Mouse (Mus musculus) forebrain, embryonic 15.5 days (tissue): ENCODE data around the gene Psmb5. TPM values are rescaled to one million over a fixed set of nuclear protein-coding genes. Genes with fewer than 3 reads are reported as not detected.

ENCODE experiments used
- ATAC-seq: fragments of 200-750 bp; cut with Nextera tagmentation; replicated peaks from 2 replicates; pipeline ENCODE4 v1.8.0; 2017; ENCODE audit warnings: mild to moderate bottlenecking, moderate TSS enrichment, moderate library complexity
- H3K27ac ChIP-seq: fragments of 300-500 bp; sonication (generic); replicated peaks from 2 replicates; pipeline ENCODE4 v1.5.1; 2015; ENCODE audit warnings: mild to moderate bottlenecking, inconsistent platforms
- H3K27me3 ChIP-seq: fragments of 300-500 bp; sonication (generic); 2 replicates; pipeline ENCODE4 v1.6.1; 2015; ENCODE audit warnings: inconsistent platforms
- H3K36me3 ChIP-seq: fragments of 300-500 bp; sonication (generic); 2 replicates; pipeline ENCODE4 v1.6.1; 2015; ENCODE audit warnings: mild to moderate bottlenecking, inconsistent platforms
- H3K4me1 ChIP-seq: fragments of 300-500 bp; sonication (generic); 2 replicates; pipeline ENCODE4 v1.6.1; 2015; ENCODE audit warnings: inconsistent platforms
- H3K4me2 ChIP-seq: fragments of 300-500 bp; sonication (generic); replicated peaks from 2 replicates; pipeline ENCODE4 v1.6.1; 2015; ENCODE audit warnings: mild to moderate bottlenecking, inconsistent platforms
- H3K4me3 ChIP-seq: fragments of 300-500 bp; sonication (generic); 2 replicates; pipeline ENCODE4 v1.5.1; 2015; ENCODE audit warnings: mild to moderate bottlenecking, inconsistent platforms
- H3K9ac ChIP-seq: fragments of 300-500 bp; sonication (generic); replicated peaks from 2 replicates; pipeline ENCODE4 v1.6.1; 2015; ENCODE audit warnings: mild to moderate bottlenecking, inconsistent platforms
- H3K9me3 ChIP-seq: fragments of 300-500 bp; sonication (generic); 2 replicates; pipeline ENCODE4 v1.6.1; 2016; ENCODE audit warnings: inconsistent platforms
- WGBS: fragments of 180-500 bp; shearing (Covaris S2); methylation state at CpG from one replicate; pipeline ENCODE4 v1.1.7; 2015; ENCODE audit warnings: mixed read lengths; 5-methylcytosine and 5-hydroxymethylcytosine counted together
- polyA plus RNA-seq: library from polyadenylated mRNA; unstranded; fragments of >200 nt; fragmentation: Nextera tagmentation; extraction: Ambion mirVana; gene quantifications from 2 replicates; pipeline ENCODE4 v1.2.1, GENCODE M21; 2015

Psmb5 gene
- polyA plus RNA-seq, 1 experiment from 2014 or later: 430 TPM

DNA sequence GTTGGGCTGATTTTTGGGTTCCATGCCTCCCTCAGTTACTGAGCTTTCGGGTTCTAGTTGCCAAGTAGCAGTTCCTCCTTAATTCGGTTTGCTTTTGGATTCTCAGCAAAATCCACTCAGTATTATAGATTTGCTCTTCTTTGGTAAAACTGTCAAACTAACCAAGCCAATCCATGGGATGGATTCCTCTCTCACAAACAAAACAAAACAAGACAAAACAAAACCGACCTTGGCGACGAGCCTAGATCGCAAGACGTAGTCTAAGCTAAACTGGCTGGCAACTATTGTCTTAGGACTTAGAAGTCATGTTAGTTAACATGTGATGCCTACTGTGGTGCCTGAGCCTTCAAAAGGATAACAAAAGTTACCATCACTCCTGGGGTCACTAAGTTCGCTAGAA lies 14.1 kb downstream of the Psmb5 start:
- H3K4me1 ChIP-seq: peaks cover 24% of the 10 kb centered on the region
- H3K36me3 ChIP-seq: no peaks in the 10 kb centered on the region
- no peak for ATAC-seq
- peak overlapping the region; percentile 60 for H3K4me3 ChIP-seq
- 78% methylated on average over 8 of the region's 8 CpGs for WGBS
- H3K9me3 ChIP-seq: no peaks in the 10 kb centered on the region
- peak overlapping the region; percentile 43 for H3K4me2 ChIP-seq
- H3K27ac ChIP-seq: peak overlapping the region; percentile 96
- 0 out of 2 replicates have a peak overlapping the region, but pooled peaks have one; percentile 75 for H3K9ac ChIP-seq
- no peaks in the 10 kb centered on the region for H3K27me3 ChIP-seq

- Histone ChIP-seq H3K4me3 (peak overlapping the region; percentile 60), H3K27ac (peak overlapping the region; percentile 96), H3K4me2 (peak overlapping the region; percentile 43), H3K4me1 (peaks cover 24% of the 10 kb centered on the region), H3K9me3 (no peaks in the 10 kb centered on the region), H3K36me3 (no peaks in the 10 kb centered on the region), H3K9ac (peak overlapping the region; percentile 75), H3K27me3 (no peaks in the 10 kb centered on the region)
- ATAC-seq: peak; percentile 99
- WGBS: under 1% methylated on average over 46 of the region's 46 CpGs
Measured at GRCm38 (mm10) chr14:54603038-54603654, 14.7 kb downstream of the Psmb5 start.

DNA sequence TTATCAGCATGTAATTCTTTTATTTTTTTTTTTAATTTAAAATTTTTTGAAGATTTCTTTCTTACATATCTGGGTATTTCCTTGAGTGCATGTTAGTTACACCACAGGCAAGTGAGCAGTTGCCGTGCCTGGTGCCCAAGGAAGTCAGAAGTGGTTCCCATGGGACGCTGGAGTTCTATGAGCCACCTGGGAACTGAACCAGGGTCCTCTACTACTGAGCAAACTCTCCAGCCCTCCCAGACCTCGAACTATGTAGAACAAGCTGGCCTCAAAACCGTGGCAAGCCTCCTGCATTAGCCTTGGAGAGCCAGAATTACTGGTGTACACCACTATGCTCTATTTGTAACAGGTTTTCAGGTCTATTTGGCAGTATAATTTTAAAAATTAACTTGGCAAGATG lies 15.2 kb downstream of the Psmb5 start:
- peak overlapping the region; percentile 60 for H3K4me3 ChIP-seq
- 38% methylated on average over 4 of the region's 4 CpGs for WGBS
- peaks cover 24% of the 10 kb centered on the region for H3K4me1 ChIP-seq
- no peaks in the 10 kb centered on the region for H3K27me3 ChIP-seq
- no peaks in the 10 kb centered on the region for H3K36me3 ChIP-seq
- H3K9ac ChIP-seq: peak overlapping the region; percentile 75; the same call in 1 of the 2 replicates
- peak overlapping the region; percentile 43 for H3K4me2 ChIP-seq
- ATAC-seq: no peak; the same call in 1 of the 2 replicates
- peak overlapping the region; percentile 96 for H3K27ac ChIP-seq
- H3K9me3 ChIP-seq: no peaks in the 10 kb centered on the region

- Histone ChIP-seq H3K27me3 (no peaks in the 10 kb centered on the region), H3K4me3 (no peak overlapping the region), H3K9me3 (no peaks in the 10 kb centered on the region), H3K9ac (no peak overlapping the region), H3K27ac (no peak overlapping the region), H3K4me1 (peaks cover 24% of the 10 kb centered on the region), H3K4me2 (no peak overlapping the region), H3K36me3 (no peaks in the 10 kb centered on the region)
- 79% methylated on average over 2 of the region's 2 CpGs for WGBS
- no peak for ATAC-seq
Measured at GRCm38 (mm10) chr14:54601601-54602000, 16.2 kb downstream of the Psmb5 start.

- Histone ChIP-seq H3K27ac (no peak overlapping the region), H3K27me3 (no peaks in the 10 kb centered on the region), H3K4me2 (no peak overlapping the region), H3K4me1 (0 out of 2 replicates have a peak, but pooled peaks cover 11% of the 10 kb centered on the region), H3K9me3 (no peaks in the 10 kb centered on the region), H3K4me3 (no peak overlapping the region), H3K36me3 (no peaks in the 10 kb centered on the region), H3K9ac (no peak overlapping the region)
- ATAC-seq: no peak
- 80% methylated on average over 7 of the region's 7 CpGs for WGBS
Measured at GRCm38 (mm10) chr14:54597084-54597483, 20.7 kb downstream of the Psmb5 start.

DNA sequence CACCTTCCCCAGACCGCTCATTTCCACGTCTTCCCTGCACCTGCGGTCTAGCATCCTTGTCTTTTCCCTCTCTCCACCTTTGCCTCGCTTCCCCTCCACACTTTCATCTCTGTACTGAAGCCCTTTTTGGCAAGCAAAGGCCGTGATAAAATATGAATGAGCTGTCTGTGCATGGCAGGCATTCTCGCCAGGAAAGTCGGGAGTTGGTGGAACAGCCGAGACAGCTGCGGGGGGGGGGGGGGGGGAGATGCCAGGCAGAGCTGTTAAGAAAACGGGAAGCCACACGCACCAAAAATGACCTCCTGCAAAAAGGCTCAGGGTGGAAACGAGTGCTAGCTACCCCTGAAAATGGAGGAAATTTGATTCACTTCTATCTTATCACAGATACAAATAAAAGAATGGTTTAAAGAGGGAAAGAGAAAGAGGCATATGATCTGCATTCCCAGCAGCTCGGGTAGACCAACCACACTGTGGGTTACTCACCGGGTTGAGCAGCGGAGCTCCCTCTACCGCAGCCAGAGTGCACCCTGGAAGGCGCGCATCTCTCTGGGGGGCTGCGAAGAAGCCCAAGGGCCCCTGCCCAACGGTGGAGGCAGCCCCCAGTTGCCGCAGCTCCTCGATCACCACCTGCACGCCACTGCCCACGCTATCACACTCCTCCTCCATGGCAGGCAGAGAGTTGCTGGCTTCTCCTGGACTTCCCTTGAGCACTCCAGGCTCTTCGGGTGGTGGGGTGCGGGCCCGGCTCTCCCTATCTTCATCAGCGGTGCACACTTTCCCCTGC lies 23.0 kb downstream of the Psmb5 start:
- ATAC-seq: no peak
- Histone ChIP-seq H3K36me3 (no peaks in the 10 kb centered on the region), H3K4me2 (no peak overlapping the region), H3K27me3 (no peaks in the 10 kb centered on the region), H3K4me3 (no peak overlapping the region), H3K4me1 (0 out of 2 replicates have a peak, but pooled peaks cover 11% of the 10 kb centered on the region), H3K9me3 (no peaks in the 10 kb centered on the region), H3K27ac (0 out of 2 replicates have a peak overlapping the region, but pooled peaks have one; percentile 3), H3K9ac (no peak overlapping the region)
- WGBS: 59% methylated on average over 28 of the region's 28 CpGs

DNA sequence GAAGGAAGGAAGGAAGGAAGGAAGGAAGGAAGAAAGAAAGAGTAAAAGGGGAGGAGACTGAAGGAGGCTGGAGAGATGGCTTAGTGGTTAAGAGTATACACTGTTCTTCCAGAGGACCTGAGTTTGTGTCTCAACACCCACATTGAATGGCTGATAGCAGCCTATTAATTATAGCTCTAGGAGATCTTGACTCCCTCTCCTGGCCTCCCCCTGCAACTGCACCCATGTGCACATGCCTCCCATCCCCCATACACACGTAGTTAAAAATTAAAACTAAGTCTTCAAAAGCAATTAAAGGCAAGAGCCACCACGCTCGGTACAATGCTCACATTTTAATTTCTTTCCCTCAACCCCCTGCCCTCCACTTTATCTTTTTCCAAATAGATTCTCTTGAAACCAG lies 23.8 kb downstream of the Psmb5 start:
- Histone ChIP-seq H3K27me3 (no peaks in the 10 kb centered on the region), H3K36me3 (no peaks in the 10 kb centered on the region), H3K9ac (no peak overlapping the region), H3K9me3 (no peaks in the 10 kb centered on the region), H3K27ac (no peak overlapping the region), H3K4me2 (no peak overlapping the region), H3K4me1 (0 out of 2 replicates have a peak, but pooled peaks cover 11% of the 10 kb centered on the region), H3K4me3 (no peak overlapping the region)
- 85% methylated on average over 3 of the region's 3 CpGs for WGBS
- no peak for ATAC-seq

DNA sequence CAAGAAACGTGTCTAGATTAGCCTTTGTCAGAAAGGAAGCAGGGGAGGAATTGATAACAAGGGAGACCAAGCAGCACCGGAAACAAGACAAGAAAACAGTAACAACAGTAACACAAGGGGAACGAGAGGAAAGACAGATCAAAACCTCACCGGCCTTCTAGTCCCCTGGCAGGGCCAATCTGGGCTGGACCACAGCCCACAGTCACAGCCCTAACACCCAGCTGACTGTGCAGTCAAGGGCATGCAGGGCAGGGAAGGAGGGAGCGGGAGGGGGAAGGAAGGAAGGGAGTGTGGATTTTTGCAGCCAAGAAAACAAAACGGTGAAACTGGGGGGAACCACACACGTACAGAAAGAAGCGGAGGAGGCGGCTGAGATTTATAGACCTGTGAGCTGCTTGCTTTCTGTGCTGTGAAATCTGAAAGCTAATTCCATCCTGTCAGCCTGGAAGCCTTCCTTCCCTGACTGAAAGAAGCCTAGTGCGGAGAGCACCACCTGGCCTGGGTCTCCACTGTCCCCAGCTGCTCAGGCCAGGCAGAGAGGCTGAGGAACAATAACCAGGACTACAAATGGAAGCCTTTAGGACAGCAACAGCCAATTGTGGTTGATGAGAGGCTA lies 25.4 kb downstream of the Psmb5 start:
- Histone ChIP-seq H3K4me2 (no peak overlapping the region), H3K4me1 (0 out of 2 replicates have a peak, but pooled peaks cover 11% of the 10 kb centered on the region), H3K4me3 (no peak overlapping the region), H3K27ac (peak overlapping the region; percentile 31; the same call in 1 of the 2 replicates), H3K9ac (no peak overlapping the region), H3K9me3 (no peaks in the 10 kb centered on the region), H3K36me3 (no peaks in the 10 kb centered on the region), H3K27me3 (no peaks in the 10 kb centered on the region)
- WGBS: 58% methylated on average over 10 of the region's 10 CpGs
- ATAC-seq: no peak

GRCm38 (mm10) chr14:54591056-54591455 lies 26.8 kb downstream of the Psmb5 start:
- ATAC-seq: no peak
- H3K4me3 ChIP-seq: no peak overlapping the region
- H3K9me3 ChIP-seq: no peaks in the 10 kb centered on the region
- no peaks in the 10 kb centered on the region for H3K36me3 ChIP-seq
- H3K4me1 ChIP-seq: 0 out of 2 replicates have a peak, but pooled peaks cover 11% of the 10 kb centered on the region
- H3K27me3 ChIP-seq: no peaks in the 10 kb centered on the region
- no peak overlapping the region for H3K9ac ChIP-seq
- 94% methylated on average over 16 of the region's 16 CpGs for WGBS
- H3K27ac ChIP-seq: no peak overlapping the region
- no peak overlapping the region for H3K4me2 ChIP-seq

DNA sequence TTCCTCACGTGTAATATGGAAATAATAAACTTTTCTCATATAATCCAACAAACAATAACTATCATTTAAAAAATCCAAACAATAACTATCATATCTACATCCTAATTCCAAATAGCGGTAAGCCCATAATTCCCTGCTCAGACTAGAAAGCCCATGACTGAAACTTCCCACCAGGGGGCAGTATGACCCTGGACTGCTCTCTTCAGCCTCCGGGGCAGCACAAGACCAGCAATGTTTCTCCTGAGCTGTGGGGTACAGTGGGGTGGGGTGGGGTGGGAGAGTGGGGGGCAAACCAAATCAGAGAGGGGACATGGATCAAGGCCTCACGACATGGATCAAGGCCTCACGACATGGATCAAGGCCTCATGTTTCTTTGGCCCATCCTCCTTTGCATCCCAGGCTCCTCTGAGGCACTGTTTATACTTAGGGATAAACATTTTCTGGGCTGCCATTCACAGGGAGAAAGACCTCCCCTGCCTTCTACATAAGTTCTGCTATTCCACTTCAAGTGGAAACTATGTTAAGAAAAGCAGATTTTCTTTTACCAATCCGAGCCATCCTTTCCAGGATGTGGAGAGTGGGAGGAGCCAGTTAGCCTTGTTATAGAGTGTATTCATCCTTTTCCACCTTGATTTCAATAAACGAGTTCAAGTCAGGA lies 34.0 kb downstream of the Psmb5 start:
- Histone ChIP-seq H3K4me2 (no peak overlapping the region), H3K27ac (no peak overlapping the region), H3K9me3 (no peaks in the 10 kb centered on the region), H3K4me1 (no peaks in the 10 kb centered on the region), H3K9ac (no peak overlapping the region), H3K36me3 (0 out of 2 replicates have a peak, but pooled peaks cover 5% of the 10 kb centered on the region), H3K4me3 (no peak overlapping the region), H3K27me3 (no peaks in the 10 kb centered on the region)
- 0 out of 2 replicates have a peak, but pooled peaks have one; percentile 35 for ATAC-seq
- WGBS: 44% methylated on average over 7 of the region's 7 CpGs

DNA sequence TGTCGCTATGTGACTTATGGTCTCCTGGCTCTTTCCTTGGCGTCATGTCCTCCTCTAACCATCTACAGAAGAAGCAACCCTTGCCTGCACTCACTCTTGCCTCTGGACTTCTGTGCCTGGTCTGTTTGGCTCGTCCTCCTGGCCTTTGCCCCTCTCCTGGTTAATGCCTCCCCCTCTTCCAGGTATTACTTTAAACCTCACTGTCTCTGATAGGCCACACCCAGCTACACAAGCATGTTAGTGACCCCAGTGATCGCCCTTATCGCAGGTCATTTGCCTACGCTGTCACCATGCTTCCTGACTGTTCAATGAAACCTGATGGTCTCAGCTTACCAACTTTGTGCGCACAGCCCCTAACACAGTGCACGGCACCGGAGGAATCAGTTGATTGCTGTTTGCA lies 35.3 kb downstream of the Psmb5 start:
- peaks cover 8% of the 10 kb centered on the region for H3K4me1 ChIP-seq
- WGBS: 94% methylated on average over 9 of the region's 9 CpGs
- H3K9ac ChIP-seq: no peak overlapping the region
- H3K4me3 ChIP-seq: no peak overlapping the region
- no peaks in the 10 kb centered on the region; the same call in 1 of the 2 replicates for H3K27me3 ChIP-seq
- ATAC-seq: no peak
- no peak overlapping the region for H3K27ac ChIP-seq
- H3K9me3 ChIP-seq: no peaks in the 10 kb centered on the region
- H3K4me2 ChIP-seq: no peak overlapping the region
- 0 out of 2 replicates have a peak, but pooled peaks cover 5% of the 10 kb centered on the region for H3K36me3 ChIP-seq
